Mouse (Mus musculus) ovary, adult 18-20 months (tissue): ENCODE results near the gene Madcam1.

Source experiments
- DNase-seq: peaks from one replicate; pipeline ENCODE4 v3.0.0; 2022; ENCODE audit warnings: low spot score, mixed read lengths

Madcam1 gene

DNA sequence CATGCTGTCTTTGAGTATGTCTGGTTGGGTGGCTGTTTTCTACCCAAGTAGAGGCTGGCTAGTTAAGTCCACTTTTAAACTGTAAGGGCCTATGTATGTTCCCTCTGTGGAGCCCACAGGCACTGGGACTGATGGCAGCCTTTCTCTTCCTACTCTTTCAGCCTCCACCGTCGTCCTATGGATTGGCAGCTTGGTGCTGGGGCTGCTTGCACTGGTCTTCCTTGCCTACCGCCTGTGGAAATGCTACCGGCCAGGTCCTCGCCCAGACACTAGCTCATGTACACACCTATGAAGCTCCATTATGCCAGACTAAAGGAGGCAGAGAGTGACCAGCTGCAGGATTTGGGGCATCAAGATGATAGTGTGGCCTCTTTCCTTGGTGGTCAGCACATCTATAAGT lies 3.7 kb downstream of the Madcam1 start:
- DNase-seq: no peak

- DNase-seq: peak; percentile 82
Measured at GRCm38 (mm10) chr10:79668771-79669575, 4.6 kb downstream of the Madcam1 start, which contains the start of gene Tpgs1. Gene Tpgs1, plus strand, starts transcription at chr10:79669369.

- peak; percentile 45 for DNase-seq
Measured at GRCm38 (mm10) chr10:79669576-79670057, 5.3 kb downstream of the Madcam1 start.

- no peak for DNase-seq
Measured at GRCm38 (mm10) chr10:79670071-79670888, 5.9 kb downstream of the Madcam1 start.

GRCm38 (mm10) chr10:79671396-79672087 lies 7.2 kb downstream of the Madcam1 start:
- DNase-seq: no peak

- DNase-seq: no peak
Measured at GRCm38 (mm10) chr10:79672088-79672455, 7.7 kb downstream of the Madcam1 start.

DNA sequence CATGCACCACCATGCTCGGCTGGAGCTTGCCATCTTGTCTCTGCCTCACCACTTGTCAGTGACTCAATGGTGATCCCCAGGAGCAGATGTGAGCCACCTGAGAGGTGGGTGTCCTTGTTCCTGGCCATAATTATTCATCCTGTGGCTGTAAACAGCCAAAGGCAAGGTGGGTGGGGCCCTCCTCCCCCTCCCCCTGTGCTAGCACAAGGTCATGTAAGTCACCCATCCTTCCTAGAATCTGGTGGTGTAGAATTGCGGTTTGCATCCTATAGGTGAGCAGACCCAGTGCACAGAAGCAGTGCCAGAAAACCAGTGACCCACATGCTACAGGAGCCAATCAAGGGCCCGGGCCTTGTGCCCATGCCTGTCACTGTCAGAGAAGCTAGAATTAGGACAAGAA lies 8.7 kb downstream of the Madcam1 start:
- no peak for DNase-seq

GRCm38 (mm10) chr10:79675346-79676035 lies 11.1 kb downstream of the Madcam1 start:
- DNase-seq: no peak

DNA sequence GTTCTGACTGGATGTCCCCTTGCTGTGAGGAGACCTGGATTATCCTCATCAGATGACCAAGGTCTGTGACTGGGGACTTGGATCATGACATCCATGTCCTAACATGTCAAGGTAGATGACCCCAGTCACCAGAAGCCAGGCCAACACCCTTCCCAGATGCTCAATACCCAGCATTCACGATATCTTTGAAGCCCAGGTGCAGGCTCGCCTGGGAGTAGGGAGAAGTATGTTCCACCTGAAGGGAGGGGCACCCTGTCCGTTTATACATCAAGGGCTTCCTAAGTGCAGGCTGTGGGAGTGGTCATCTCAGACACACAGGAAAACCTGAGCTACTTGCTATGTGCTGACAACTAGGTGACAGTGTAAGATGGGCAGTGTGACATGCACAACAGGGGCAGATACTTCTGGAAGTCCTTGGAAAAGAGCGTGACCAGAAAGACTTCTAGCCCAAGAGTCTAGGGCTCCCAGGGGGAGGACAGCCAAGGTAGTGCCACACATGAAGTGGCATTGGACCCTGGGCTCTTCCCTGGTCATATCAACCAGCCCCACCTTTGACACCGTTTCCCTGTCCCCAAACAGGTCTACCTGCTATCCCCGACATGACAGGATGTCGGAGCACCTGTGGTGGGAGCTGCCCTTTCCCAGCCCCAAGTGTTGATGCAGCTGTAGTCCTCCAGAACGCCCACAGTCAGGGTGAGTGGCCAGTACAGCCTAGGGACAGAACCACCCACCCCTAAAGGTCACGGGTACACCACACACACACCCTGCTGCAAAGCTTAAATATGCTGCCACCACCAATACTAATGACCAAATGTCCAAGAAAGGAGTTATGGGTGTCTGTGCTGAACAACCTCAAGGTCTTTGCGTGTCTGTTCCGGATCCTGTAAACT lies 16.5 kb downstream of the Madcam1 start:
- DNase-seq: no peak

DNA sequence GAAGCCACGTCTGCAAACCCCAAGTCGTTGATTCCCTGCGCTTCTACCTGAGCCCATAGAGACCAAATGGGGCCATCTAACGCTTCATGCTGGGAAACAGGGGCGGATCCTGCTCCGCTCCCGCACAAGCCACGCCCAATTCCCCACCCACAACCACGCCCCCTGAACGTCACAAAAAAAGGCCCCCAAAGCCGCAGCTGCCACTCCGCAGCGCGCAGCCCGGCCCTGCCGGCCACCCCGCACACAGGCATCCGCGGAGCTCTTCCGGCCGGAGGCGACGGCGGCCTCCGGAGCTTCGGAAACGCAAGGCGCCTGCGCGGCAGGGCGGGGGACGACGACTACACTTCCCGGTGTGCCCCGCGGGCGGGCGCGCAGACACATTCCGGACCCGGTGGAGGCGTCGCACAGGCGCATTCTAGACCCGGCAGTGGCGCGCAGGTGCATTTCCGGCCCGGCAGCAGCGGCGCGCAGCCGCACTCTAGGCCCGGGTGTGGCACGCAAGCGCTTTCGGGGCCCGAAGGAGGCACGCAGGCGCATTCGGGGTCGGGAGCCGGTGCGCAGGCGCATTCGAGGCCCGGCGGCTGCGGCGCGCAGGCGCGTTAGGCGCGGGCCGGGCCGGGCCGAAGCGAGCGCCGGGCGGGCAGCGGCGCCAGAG lies 17.4 kb downstream of the Madcam1 start, which contains the start of gene Cdc34:
Cdc34 (plus strand) TSS at position 605 of the 655 bp plus-strand sequence.
- DNase-seq: peak; percentile 100

- no peak for DNase-seq
Measured at GRCm38 (mm10) chr10:79682551-79682915, 18.2 kb downstream of the Madcam1 start.

DNA sequence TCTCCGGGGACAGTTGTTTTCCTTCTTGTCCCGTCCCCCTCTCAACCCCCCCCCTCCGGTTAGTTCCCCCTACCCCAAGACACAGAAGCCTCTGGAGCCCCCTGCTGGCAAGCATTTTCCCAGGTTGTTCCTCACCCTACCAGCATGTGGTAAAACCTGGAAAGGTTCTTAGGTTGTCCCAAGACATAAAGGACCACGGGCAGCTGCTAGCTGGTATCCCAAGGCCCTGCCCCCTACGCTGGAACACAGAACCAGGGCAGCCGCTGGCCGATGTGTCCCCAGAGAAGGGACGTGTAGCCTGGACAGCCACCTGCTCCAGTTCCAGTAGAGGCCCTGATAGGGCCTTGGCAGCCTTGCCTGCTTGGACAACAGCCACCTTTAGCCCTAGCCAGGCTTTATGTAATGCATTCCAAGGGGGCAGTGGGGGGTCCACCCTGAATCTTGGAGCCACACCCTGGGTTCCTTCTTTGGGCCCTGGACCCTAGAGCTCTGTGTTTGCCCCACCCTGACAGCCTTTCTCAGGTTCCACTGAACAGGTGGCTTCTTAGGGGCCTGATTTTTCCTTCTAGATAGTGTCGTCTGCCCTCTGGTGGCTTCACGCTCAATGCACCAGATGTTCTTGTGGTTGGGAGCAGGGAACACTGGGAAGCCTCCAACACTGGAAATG lies 18.7 kb downstream of the Madcam1 start:
- DNase-seq: no peak

GRCm38 (mm10) chr10:79683726-79684640 lies 19.6 kb downstream of the Madcam1 start:
- no peak for DNase-seq

DNA sequence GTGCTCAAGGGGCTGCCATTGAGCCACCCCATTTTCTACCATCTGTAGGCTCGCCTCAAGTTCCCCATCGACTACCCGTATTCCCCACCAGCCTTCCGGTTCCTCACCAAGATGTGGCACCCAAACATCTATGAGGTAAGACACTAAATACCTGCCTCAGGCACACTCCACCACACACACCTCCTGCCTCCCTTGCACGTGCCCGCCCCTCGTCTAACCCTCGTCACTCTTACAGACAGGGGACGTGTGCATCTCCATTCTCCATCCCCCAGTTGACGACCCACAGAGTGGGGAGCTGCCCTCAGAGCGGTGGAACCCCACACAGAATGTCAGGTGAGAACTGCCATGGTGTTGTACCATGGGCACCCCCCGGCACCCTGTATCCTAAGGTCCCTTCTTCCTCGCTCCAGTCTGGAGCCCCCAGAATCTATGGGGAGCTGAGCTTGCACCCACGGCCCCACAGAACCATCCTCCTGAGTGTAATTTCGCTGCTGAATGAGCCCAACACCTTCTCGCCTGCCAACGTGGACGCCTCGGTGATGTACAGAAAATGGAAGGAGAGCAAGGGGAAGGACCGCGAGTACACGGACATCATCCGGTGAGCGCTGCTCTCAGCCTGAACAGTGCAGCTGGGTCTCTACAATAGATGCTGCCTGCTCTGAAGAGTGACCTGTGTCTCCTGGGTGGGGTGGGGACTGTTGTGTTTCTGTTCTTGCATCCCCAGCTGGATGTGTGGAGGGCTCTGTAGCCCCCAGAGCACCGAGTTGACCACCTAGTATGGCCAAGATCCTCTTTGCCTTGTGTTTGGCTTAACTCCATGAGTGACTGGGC lies 20.6 kb downstream of the Madcam1 start:
- DNase-seq: no peak

GRCm38 (mm10) chr10:79686219-79686618 lies 21.9 kb downstream of the Madcam1 start:
- DNase-seq: no peak

GRCm38 (mm10) chr10:79686691-79687090 lies 22.3 kb downstream of the Madcam1 start:
- no peak for DNase-seq

GRCm38 (mm10) chr10:79687513-79687912 lies 23.2 kb downstream of the Madcam1 start:
- no peak for DNase-seq

- DNase-seq: no peak
Measured at GRCm38 (mm10) chr10:79688720-79689119, 24.4 kb downstream of the Madcam1 start, which contains the start of gene Gzmm. Gene Gzmm, plus strand, starts transcription at chr10:79689020.
